ENCODE assay signal across 23 mouse cellular contexts in genomic region chr2:4733971-4734370, GRCm38 (mm10). TPM values are rescaled to one million over a fixed set of nuclear protein-coding genes. Genes with fewer than 3 reads are reported as not detected.
DNase-seq lines count a peak whose midpoint lies in the region; ATAC-seq and TF ChIP-seq lines count a peak whose summit lies in the region.
"Had no signal": no experiment of that assay in that cellular context is flagged by ENCODE, and none has a peak within 500 bp of the region (broad histone marks: within the 10 kb centered on the region; RNA-seq: fewer than 3 reads in every experiment).

No protein-coding gene starts in this region.

- DNase-seq in lung, postnatal 0 days (ENCODE audit: low spot score): peak; percentile 36
- DNase-seq in lung, adult 18-20 months: no peak
- DNase-seq in fat pad, adult 2 months (ENCODE audit: extremely low read depth, low read depth, low spot score): peak; percentile 50
- peak; percentile 31 for DNase-seq in gonadal fat pad, adult 2 months (ENCODE audit: low read depth)
- DNase-seq in heart, postnatal 10 days: no peak
- DNase-seq: adrenal gland, adult 2 months; adrenal gland, postnatal 10 days; adrenal gland, postnatal 25 days; cerebellum, adult 11 months; cerebellum, adult 18-20 months; cerebellum, adult 8-10 months; cerebellum, adult 9-11 months; cerebellum, postnatal 14 days; cerebellum, postnatal 36 days; embryo, embryonic 11 days; forebrain, postnatal 0 days had no signal

- 55% methylated on average over 1 of the region's 1 CpGs for WGBS in lung, postnatal 0 days

- no peaks in the 10 kb centered on the region for H3K27me3 ChIP-seq in lung, postnatal 0 days (replicated peaks; ENCODE audit: insufficient read depth, low read length)
- H3K27me3 ChIP-seq: embryonic facial prominence, embryonic 13.5 days; embryonic facial prominence, embryonic 15.5 days; forebrain, embryonic 13.5 days; forebrain, embryonic 15.5 days had no signal

- TF ChIP-seq CTCF in lung, postnatal 0 days (IDR thresholded peaks at IDR 0.05): no peak

- no peaks in the 10 kb centered on the region for H3K9me3 ChIP-seq in lung, postnatal 0 days (ENCODE audit: low read length)
- H3K9me3 ChIP-seq: embryonic facial prominence, embryonic 13.5 days; embryonic facial prominence, embryonic 15.5 days; forebrain, embryonic 13.5 days; forebrain, embryonic 15.5 days had no signal

- no peak for TF ChIP-seq EP300 in lung, postnatal 0 days (IDR thresholded peaks at IDR 0.05)

- H3K4me2 ChIP-seq in lung, postnatal 0 days (replicated peaks; ENCODE audit: low read depth, low read length): no peak overlapping the region
- H3K4me2 ChIP-seq: embryonic facial prominence, embryonic 13.5 days; embryonic facial prominence, embryonic 15.5 days; forebrain, embryonic 13.5 days; forebrain, embryonic 15.5 days had no signal

- H3K4me3 ChIP-seq in lung, postnatal 0 days (ENCODE audit: low read depth, low read length): no peak overlapping the region
- H3K4me3 ChIP-seq: embryonic facial prominence, embryonic 13.5 days; embryonic facial prominence, embryonic 15.5 days; erythroblast, embryonic 14.5 days; forebrain, embryonic 13.5 days; forebrain, embryonic 15.5 days had no signal

- no peak for ATAC-seq in lung, postnatal 0 days
- ATAC-seq: forebrain, embryonic 13.5 days; forebrain, embryonic 15.5 days; forebrain, postnatal 0 days had no signal

- H3K4me1 ChIP-seq in lung, postnatal 0 days (ENCODE audit: insufficient read depth, low read depth, low read length): no peaks in the 10 kb centered on the region
- H3K4me1 ChIP-seq: embryonic facial prominence, embryonic 13.5 days; embryonic facial prominence, embryonic 15.5 days; forebrain, embryonic 13.5 days; forebrain, embryonic 15.5 days had no signal

- intact Hi-C loops in heart, postnatal 10 days (cut with DNase I): no loop called here

- no peak overlapping the region for H3K9ac ChIP-seq in lung, postnatal 0 days (replicated peaks; ENCODE audit: low read depth)
- H3K9ac ChIP-seq: embryonic facial prominence, embryonic 13.5 days; embryonic facial prominence, embryonic 15.5 days; forebrain, embryonic 13.5 days; forebrain, embryonic 15.5 days; forebrain, postnatal 0 days had no signal

- H3K27ac ChIP-seq in lung, postnatal 0 days (ENCODE audit: low read length): 0 out of 2 replicates have a peak overlapping the region, but pooled peaks have one; percentile 89
- H3K27ac ChIP-seq: embryonic facial prominence, embryonic 13.5 days; embryonic facial prominence, embryonic 15.5 days; forebrain, embryonic 13.5 days; forebrain, embryonic 15.5 days had no signal

- H3K36me3 ChIP-seq in lung, postnatal 0 days (ENCODE audit: insufficient read depth, low read length): no peaks in the 10 kb centered on the region
- H3K36me3 ChIP-seq: embryonic facial prominence, embryonic 13.5 days; embryonic facial prominence, embryonic 15.5 days; forebrain, embryonic 15.5 days had no signal

RNA-seq across cellular contexts. Expression of gene Bend7, which starts 16.3 kb away (rescaled TPM):
- 31.9 and 35.7 TPM in 2 replicates for polyA plus RNA-seq in lung, postnatal 0 days (2015; fragmentation: Nextera tagmentation; extraction: Ambion mirVana)
- polyA plus RNA-seq in gonadal fat pad, adult 2 months (2012; rRNA removed): 3.3 and 4.2 TPM in 2 replicates
- 1 to 10 TPM; 5.7 to 7.0 TPM for total RNA-seq in heart, postnatal 10 days (2021)
- total RNA-seq: MEL had no signal
- polyA plus RNA-seq: C2C12; erythroblast, embryonic 14.5 days had no signal

Comparison
In these comparisons a context has a peak if more than half of its experiments do, and no peak if none do; other contexts are left out.
1. DNase-seq: peak in lung, postnatal 0 days (single experiment), fat pad, adult 2 months (single experiment) and gonadal fat pad, adult 2 months (single experiment); none in lung, adult 18-20 months (0 of 2) and heart, postnatal 10 days (0 of 2).